Mouse (Mus musculus) thymus, adult 18-20 months (tissue): ENCODE measurements around the gene Wnt8b.
A peak's percentile ranks its signal among the peaks of the same experiment; 100 is the strongest.
"Not testable (repeated sequence)": the region's sequence is repeated elsewhere in the genome, so short reads cannot be mapped to it uniquely, and the experiment has no call there.

Source experiments
- DNase-seq, 2 experiments: peaks; one replicate each; pipeline ENCODE4 v3.0.0; 2022; ENCODE audit warnings: mixed read lengths in 2 of 2

Wnt8b gene

GRCm38 (mm10) chr19:44493128-44493527, at the start of gene Wnt8b:
Gene Wnt8b (plus strand): TSS chr19:44493472.
- no peak for DNase-seq

- no peak for DNase-seq
Measured at GRCm38 (mm10) chr19:44445755-44446154, 47.5 kb upstream of the Wnt8b start.

GRCm38 (mm10) chr19:44447927-44448326, 45.3 kb upstream of the Wnt8b start:
- DNase-seq: no peak

DNA sequence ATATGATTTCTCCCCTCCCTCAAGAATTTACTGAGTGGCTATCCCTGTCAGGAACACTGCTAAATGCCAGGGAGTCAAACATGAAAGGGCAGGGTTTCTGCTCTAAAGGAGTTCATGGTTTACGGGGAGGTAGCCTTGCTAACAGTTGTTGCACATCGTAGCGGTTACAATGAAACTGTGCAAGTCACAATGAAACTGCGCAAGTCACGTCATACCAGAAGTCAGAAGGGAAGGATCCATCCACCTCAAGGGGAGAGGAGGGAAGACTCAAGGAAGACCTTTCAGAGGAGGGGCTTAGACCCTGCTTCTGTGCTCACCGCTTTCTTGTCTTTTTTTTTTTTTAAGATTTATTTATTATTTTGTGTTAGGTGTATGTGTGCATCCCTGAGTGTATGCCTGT, 38.4 kb upstream of the Wnt8b start:
- DNase-seq: no peak

DNA sequence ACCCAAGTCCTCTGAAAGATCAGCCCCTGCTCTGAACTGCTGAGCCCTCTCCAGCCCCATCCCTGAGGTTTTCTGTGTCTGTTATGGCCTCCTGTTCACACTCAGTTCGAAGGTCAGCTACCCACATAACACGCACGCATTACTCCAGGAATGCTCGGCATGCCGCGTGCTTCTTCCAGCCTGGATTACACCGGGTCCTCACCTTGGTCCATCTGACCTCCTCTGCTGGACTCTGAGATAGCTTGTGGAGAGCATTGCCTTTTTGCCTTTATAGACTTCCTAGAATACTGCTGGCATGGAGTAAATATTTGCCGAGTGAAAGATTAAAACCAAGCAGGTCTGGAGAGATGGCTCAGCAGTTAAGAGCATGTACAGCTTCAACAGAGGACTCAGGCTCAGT, 37.9 kb upstream of the Wnt8b start:
- no peak for DNase-seq

DNA sequence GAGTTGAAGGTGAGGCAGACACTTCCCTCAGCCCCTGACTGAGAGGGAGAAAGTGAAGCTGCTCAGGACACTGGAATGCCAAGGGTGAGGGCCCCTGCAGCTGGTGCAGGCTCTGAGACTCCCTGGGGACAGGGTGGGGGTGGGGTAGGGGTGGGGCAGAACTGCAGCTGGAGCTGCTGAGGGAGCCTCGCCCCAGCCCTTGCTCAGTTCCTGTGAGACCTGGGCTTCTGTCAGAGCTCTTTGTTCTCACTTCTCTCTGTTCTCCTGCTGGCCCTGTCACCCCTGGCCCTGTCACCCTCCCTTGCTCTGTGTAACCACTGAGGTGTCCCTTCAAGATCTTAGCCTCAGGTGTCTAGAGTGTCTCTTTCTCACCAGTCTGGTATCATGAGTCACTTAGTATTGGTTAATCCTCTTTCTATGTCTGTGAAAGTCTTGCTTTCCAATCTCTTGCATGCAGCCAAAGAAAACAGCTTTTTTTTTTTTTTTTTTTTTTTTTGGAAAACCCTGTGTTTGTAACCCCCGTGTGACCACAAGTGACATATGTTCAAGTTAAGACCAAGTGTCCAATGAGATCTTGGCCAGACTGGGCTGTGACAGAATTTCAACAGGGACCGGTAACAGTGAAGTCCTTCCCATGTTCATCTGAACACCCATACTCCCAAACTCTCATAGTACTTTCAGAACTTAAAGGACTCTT, 35.8 kb upstream of the Wnt8b start:
- DNase-seq: peak in 1 of 2 experiments; percentile 11

DNA sequence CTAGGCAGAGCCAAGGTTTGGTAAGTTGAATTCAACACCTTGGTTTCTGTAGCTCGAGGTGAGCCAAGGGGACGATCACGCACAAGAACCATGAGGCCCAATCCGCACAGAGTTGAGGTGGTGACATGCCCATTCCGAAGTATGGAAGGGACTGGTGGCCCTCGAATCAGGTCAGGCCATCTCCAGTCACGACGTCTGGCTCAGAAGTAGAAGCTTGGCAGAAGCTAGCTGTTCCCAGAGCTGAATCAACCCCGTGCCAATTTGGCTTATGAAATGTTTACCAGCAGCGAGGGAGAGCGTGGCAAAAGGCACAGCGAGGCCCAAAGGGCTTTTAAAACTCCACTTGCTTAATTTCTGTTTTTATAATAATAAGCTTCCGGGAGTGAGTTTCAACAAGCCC, 34.6 kb upstream of the Wnt8b start:
- DNase-seq: no peak

GRCm38 (mm10) chr19:44460441-44460840, 32.8 kb upstream of the Wnt8b start:
- DNase-seq: no peak

- no peak for DNase-seq
Measured at GRCm38 (mm10) chr19:44461500-44461899, 31.8 kb upstream of the Wnt8b start.

- no peak for DNase-seq
Measured at GRCm38 (mm10) chr19:44462141-44462540, 31.1 kb upstream of the Wnt8b start.

GRCm38 (mm10) chr19:44465960-44466525, 27.2 kb upstream of the Wnt8b start:
- not testable (repeated sequence) for DNase-seq

DNA sequence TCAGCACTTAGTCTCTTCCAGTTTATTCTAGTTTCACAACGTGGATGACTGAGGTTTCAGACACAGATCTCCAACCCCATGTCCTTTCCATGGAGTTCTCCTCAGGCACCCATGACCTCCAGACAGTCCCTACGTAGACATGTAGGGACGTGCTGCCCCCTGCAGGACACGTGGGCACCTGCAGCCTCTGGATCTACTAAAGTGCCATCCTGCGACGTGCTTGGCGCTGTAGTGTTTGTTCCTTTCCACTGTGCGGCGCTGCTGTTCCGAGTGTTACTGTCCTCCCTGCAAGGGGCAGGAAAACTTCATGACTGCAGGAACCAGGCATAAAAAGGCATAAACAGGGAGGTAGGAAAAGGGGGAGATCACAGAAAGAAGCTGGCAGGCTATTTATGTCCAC, 19.1 kb upstream of the Wnt8b start:
- DNase-seq: peak; percentile 52 to 56

GRCm38 (mm10) chr19:44475268-44475667, 18.0 kb upstream of the Wnt8b start:
- no peak for DNase-seq

DNA sequence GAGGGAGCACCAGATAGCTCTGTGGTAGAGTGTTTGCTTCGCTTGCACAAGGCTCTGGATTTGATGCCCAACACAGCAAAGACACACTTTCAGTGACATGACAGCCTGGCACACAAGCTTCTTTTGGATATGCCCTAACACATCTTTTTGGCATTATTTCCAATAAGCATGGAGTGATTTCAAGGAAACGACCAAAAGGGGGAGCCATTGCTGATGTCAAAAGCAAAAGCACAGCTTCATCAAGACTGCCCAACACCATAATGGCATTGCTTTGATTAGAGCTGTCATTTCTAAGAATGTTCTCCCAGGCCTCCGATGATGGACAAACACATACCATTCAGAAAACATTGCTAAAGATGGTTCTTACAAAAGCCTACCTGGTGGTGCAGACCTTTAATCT, 16.7 kb upstream of the Wnt8b start:
- DNase-seq: no peak

DNA sequence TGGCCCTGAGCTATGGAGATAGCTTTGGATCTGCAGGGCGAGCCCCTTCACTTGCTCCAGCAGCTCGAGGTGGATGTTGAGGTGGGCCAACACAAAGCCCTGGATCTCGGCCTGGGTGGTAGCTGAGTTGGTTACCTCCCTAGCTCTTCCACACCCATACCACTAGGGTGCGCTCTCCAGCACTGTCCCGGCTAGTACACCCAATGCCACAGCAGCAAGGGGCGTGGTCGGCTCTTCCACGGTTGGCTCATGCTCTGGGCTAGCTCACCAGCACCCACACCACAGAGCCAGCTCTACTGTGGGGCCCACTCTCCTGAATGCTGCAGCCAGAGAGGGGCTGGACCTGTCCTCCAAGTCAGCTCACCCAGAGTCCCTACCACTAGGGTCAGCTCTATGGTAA, 6.0 kb upstream of the Wnt8b start:
- peak; percentile 50 to 54 for DNase-seq

GRCm38 (mm10) chr19:44496511-44496910, 3.2 kb downstream of the Wnt8b start:
- no peak for DNase-seq

- DNase-seq: no peak
Measured at GRCm38 (mm10) chr19:44496941-44497340, 3.7 kb downstream of the Wnt8b start.

- no peak for DNase-seq
Measured at GRCm38 (mm10) chr19:44498936-44499335, 5.7 kb downstream of the Wnt8b start.

- no peak for DNase-seq
Measured at GRCm38 (mm10) chr19:44500240-44500639, 7.0 kb downstream of the Wnt8b start.

DNA sequence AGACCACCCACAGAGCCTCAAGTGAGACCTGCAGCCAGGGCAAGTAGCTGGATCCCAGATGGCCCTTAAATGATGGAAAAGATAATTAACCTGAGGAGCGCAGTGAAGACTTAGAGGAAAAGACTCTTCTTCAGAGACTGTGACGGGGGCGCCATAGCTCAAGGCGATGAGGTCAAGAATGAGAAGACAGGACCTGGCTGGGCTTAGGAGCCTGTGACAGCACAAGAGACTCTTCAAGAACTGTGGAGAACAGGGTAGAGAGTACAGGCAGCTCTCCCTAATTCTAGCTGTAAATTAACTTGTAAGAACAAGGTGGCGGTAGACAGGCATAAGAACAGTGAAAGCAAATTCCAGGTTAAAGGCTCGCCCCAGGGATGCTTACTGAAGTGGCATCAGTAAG, 8.7 kb downstream of the Wnt8b start:
- no peak for DNase-seq

GRCm38 (mm10) chr19:44502741-44503140, 9.5 kb downstream of the Wnt8b start:
- DNase-seq: no peak

DNA sequence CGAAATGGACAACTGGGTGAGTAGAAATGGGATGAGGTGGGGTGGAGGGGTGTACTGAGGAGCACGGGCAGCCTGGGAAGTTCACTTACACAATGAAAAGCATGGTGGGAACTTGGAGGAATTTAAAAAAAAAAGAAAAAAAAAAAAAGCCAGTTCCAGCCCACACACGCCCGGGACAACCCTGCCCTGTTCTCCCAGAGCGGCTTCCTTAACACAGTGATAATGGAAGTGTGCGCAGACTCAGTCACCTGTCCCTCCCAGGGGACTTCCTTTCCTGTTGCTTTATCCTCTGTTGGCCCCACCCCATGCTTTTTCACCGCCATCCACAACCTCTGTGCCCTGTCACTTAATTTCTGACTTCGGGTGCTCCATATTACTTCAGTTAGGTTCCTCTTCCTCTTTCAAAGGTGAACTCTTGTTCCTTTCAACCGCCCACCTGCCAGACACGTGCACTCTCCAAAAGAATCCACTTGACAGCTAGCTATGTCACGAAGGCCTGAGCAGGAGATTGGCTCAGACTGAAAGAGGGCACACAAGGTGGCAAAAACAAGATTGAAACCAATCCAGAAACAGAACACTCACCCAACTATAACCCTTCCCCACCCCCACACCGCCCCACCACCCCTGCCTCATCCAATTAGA, 17.4 kb downstream of the Wnt8b start:
- peak in 1 of 2 experiments; percentile 41 for DNase-seq

- peak; percentile 32 to 38 for DNase-seq
Measured at GRCm38 (mm10) chr19:44511451-44512231, 18.4 kb downstream of the Wnt8b start.

DNA sequence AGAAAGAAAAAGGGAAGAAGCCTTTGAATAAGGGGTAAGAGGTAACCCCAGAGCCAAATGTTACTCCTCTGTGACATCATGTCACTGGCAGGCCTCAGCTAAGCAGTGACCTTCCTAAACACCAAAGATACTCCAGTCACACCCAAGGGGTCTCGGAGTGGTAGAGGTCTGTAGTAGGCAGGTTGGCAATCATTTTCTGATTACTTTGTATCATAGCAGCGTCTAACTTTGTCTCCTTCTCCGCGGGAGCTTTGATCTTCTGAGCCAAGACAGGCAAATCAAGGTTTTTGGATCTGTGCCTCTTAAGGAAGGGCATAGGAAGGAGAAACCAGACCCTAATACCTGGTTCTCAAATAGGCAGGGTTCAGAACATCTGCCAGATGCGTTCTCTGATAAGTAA, 19.3 kb downstream of the Wnt8b start:
- no peak for DNase-seq
